Mouse (Mus musculus) lung, embryonic 15.5 days (tissue): Measurements from ENCODE around the gene Trp53i11. TPM values are rescaled to one million over a fixed set of nuclear protein-coding genes. Genes with fewer than 3 reads are reported as not detected.

Experiments
- ATAC-seq: fragments of 200-750 bp; cut with Nextera tagmentation; 2 replicates; pipeline ENCODE4 v1.8.0; 2017; ENCODE audit warnings: moderate number of reproducible peaks, borderline replicate concordance; ENCODE audit not compliant: low FRiP score, low TSS enrichment; ENCODE audit errors: extremely low read depth
- H3K27ac ChIP-seq: fragments of 300-500 bp; sonication (generic); 2 replicates; pipeline ENCODE4 v1.5.1; 2015; ENCODE audit warnings: moderate library complexity, mild to moderate bottlenecking, inconsistent platforms
- H3K27me3 ChIP-seq: fragments of 300-500 bp; sonication (generic); 2 replicates; pipeline ENCODE4 v1.6.1; 2015; ENCODE audit warnings: inconsistent platforms
- H3K36me3 ChIP-seq: fragments of 300-500 bp; sonication (generic); 2 replicates; pipeline ENCODE4 v1.6.1; 2015; ENCODE audit warnings: inconsistent platforms
- H3K4me1 ChIP-seq: fragments of 300-500 bp; sonication (generic); 2 replicates; pipeline ENCODE4 v1.6.1; 2015; ENCODE audit warnings: inconsistent platforms
- H3K4me2 ChIP-seq: fragments of 300-500 bp; sonication (generic); 2 replicates; pipeline ENCODE4 v1.6.1; 2015; ENCODE audit warnings: inconsistent platforms, mild to moderate bottlenecking, moderate library complexity
- H3K4me3 ChIP-seq: fragments of 300-500 bp; sonication (generic); 2 replicates; pipeline ENCODE4 v1.5.1; 2015; ENCODE audit warnings: mild to moderate bottlenecking, inconsistent platforms
- H3K9ac ChIP-seq: fragments of 300-500 bp; sonication (generic); 2 replicates; pipeline ENCODE4 v1.6.1; 2015; ENCODE audit warnings: inconsistent platforms
- H3K9me3 ChIP-seq: fragments of 300-500 bp; sonication (generic); 2 replicates; pipeline ENCODE4 v1.6.1; 2016; ENCODE audit warnings: inconsistent platforms
- WGBS: fragments of 180-500 bp; shearing (Covaris S2); methylation state at CpG from one replicate; pipeline ENCODE4 v1.1.7; 2015; 5-methylcytosine and 5-hydroxymethylcytosine counted together
- polyA plus RNA-seq: library from polyadenylated mRNA; unstranded; fragments of >200 nt; fragmentation: Nextera tagmentation; extraction: Ambion mirVana; gene quantifications from 2 replicates; pipeline ENCODE4 v1.2.1, GENCODE M21; 2015

Gene Trp53i11
- polyA plus RNA-seq, 1 experiment from 2014 or later = 29.7 TPM

DNA sequence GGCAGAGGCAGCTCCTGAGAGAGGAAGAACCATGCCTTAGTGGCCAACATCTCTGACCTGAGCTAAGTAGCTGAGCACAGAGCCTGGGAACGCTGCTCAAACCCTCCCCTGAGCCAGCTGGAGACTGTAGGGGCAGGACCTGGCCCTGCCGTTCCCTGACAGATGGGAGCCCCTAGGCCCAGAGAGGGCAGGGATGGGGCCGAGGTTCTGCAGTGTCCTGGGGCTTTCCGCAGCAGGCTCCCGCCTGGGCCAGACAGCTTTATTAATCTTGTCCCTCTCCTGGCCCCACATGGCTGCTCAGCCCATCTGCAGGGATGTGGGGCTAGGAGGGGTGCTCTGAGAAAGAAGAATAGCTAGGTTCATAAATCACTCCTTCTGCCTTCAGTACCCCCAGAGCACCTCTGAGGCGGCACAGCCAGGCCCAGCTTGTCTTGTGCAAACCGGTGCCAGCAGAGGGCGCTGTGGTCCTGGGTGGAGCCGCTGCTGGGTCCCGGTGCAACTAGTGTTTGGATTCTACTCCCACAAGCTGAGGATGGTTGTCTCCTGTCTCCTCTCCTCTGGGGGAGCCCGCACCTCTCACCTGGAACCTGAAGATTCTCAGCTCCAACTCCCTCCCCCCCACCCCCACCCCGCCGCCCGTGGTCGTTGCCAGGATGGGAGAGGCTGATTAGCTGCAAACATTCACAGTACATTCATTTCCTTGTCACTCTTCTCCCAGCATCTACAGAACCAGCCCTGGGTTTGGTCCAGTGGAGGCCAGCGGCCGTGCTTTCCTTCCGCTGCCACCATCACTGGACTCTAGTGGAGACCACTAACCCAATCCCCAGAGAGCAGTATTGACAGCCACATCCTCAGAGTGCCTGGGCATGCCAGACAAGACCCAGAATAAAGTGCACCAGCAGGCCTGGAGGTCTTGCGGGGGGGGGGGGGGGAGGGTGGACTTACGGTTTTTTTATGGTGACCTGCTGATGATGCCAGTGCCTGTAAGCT is 39.6 kb downstream of the Trp53i11 start:
- Histone ChIP-seq H3K4me1 (peaks cover 35% of the 10 kb centered on the region), H3K4me3 (no peak overlapping the region), H3K27me3 (no peaks in the 10 kb centered on the region), H3K9me3 (no peaks in the 10 kb centered on the region), H3K9ac (no peak overlapping the region), H3K27ac (peak overlapping the region; percentile 21; the same call in 1 of the 2 replicates), H3K36me3 (no peaks in the 10 kb centered on the region), H3K4me2 (no peak overlapping the region; the same call in 1 of the 2 replicates)
- WGBS = 13% methylated on average over 20 of the region's 20 CpGs
- peak; percentile 41; the same call in 1 of the 2 replicates for ATAC-seq

DNA sequence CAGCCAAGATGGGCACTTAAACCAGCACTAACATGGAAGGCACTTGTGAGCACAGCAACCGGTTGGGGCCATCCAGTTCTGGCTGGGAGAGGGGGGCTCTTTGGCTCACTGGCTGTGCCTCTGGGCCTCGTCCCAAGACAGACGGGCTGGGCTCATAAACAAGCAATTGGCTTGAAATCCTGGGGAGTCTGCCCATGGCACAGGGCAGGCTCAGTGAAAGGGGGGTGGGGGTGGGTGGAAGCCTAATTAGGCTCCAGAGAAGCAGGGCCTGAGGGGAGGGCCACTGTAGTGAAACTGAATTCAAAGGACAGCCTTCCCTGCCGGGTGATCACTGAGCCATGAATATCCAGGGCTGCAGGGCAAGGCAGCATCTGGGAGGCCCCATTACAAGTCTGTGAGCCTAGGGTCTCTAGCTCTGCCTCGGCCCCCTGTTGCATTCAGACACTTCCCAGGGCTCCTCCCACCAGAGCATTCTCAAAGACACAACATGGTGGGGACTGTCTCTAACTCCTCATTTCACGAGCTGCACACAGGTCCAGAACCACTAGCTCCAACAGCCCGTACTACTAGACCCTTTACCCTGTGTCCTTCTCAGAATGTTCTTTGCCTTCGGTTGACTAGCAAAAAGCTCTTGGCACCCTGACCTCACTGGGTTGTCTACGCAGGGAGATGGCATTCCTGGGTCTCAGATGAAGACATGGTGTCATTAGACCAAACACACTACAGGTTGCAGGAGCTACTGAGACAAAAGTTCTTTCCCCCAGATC is 40.5 kb downstream of the Trp53i11 start:
- WGBS = 46% methylated on average over 9 of the region's 9 CpGs
- Histone ChIP-seq H3K4me3 (no peak overlapping the region), H3K9ac (no peak overlapping the region), H3K27me3 (no peaks in the 10 kb centered on the region), H3K36me3 (no peaks in the 10 kb centered on the region), H3K4me2 (no peak overlapping the region), H3K4me1 (peaks cover 35% of the 10 kb centered on the region), H3K27ac (peak overlapping the region; percentile 21; the same call in 1 of the 2 replicates), H3K9me3 (no peaks in the 10 kb centered on the region)
- peak; percentile 61; the same call in 1 of the 2 replicates for ATAC-seq

GRCm38 (mm10) chr2:93228480-93228824 is 41.1 kb downstream of the Trp53i11 start:
- Histone ChIP-seq H3K4me1 (peaks cover 30% of the 10 kb centered on the region), H3K9me3 (no peaks in the 10 kb centered on the region), H3K36me3 (no peaks in the 10 kb centered on the region), H3K4me3 (no peak overlapping the region), H3K9ac (no peak overlapping the region), H3K4me2 (no peak overlapping the region), H3K27me3 (no peaks in the 10 kb centered on the region), H3K27ac (peak overlapping the region; percentile 21; the same call in 1 of the 2 replicates)
- WGBS = 38% methylated on average over 5 of the region's 5 CpGs
- ATAC-seq = no peak

DNA sequence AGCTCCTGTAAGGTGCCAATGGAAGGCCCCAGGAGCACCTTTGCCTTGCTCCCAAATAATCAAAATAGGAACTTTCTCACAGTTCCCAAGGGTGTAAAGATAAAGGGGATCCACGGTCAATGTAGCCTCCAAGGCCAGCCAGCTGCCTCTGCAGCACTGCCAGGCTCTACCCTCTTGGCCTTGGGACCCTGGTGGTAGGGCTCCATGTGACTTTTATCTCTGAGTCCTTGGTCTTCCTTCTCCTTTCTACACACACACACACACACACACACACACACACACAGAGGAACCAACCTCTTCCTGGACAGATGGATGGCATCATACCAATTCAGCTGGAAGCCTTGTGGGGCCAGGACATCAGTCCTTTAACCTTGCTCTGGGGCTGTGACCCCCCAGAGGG is 44.8 kb downstream of the Trp53i11 start:
- 42% methylated on average over 1 of the region's 1 CpGs for WGBS

DNA sequence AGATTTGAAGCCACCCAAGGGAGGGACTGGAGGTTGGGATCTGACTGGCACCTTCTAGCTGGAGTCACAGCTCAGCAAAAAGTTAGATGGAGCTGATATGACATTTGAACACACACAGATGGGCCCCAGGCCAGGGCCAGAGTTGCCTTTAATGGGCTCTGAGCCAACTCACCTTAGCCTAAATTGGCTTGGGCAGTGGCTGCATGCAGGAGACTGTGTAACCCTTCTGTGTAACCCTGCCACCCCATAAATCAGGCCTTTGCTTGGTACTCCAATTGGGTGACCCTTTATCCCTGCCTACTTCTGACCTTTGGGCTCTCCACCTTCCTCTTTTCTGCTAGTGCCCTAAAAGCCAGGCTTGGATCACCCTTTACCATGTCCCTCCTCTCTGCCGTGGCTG is 49.7 kb downstream of the Trp53i11 start:
- no peak; the same call in 1 of the 2 replicates for ATAC-seq
- H3K9ac ChIP-seq = no peak overlapping the region
- H3K4me3 ChIP-seq = no peak overlapping the region
- H3K4me1 ChIP-seq = no peaks in the 10 kb centered on the region
- no peaks in the 10 kb centered on the region for H3K27me3 ChIP-seq
- no peak overlapping the region for H3K4me2 ChIP-seq
- H3K27ac ChIP-seq = no peak overlapping the region
- no peaks in the 10 kb centered on the region for H3K9me3 ChIP-seq
- 69% methylated on average over 1 of the region's 1 CpGs for WGBS
- H3K36me3 ChIP-seq = no peaks in the 10 kb centered on the region

More for the DNA sequence above, 44.8 kb downstream of the Trp53i11 start:
- H3K36me3 ChIP-seq = no peaks in the 10 kb centered on the region
- H3K27ac ChIP-seq = no peak overlapping the region
- H3K27me3 ChIP-seq = no peaks in the 10 kb centered on the region
- H3K4me2 ChIP-seq = no peak overlapping the region
- no peak for ATAC-seq
- H3K4me3 ChIP-seq = no peak overlapping the region
- peaks cover 19% of the 10 kb centered on the region for H3K4me1 ChIP-seq
- no peak overlapping the region for H3K9ac ChIP-seq
- H3K9me3 ChIP-seq = no peaks in the 10 kb centered on the region

DNA sequence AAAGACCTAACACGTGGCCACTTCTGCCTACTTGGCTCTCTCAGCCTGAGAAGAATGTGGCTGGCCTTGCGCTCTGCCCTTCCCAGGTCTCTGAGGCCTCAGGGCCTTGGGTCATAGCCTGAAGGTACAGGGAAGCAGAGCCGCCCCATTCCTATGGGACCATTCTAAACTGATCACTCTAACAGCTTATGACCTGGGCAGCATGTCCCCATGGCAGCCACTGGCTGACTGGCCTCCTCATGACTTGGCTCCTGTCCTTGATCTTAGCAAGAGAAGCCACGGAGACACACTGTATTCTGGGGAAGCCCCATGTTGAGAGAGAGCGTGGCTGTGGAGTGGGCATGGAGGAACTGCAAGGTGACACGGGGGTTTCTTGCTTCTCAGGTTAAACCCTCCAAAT is 51.5 kb downstream of the Trp53i11 start:
- H3K27ac ChIP-seq = no peak overlapping the region
- no peaks in the 10 kb centered on the region for H3K9me3 ChIP-seq
- no peaks in the 10 kb centered on the region for H3K36me3 ChIP-seq
- ATAC-seq = no peak
- no peaks in the 10 kb centered on the region for H3K27me3 ChIP-seq
- H3K4me1 ChIP-seq = no peaks in the 10 kb centered on the region
- H3K4me2 ChIP-seq = no peak overlapping the region
- H3K4me3 ChIP-seq = no peak overlapping the region
- no peak overlapping the region for H3K9ac ChIP-seq
- WGBS = 75% methylated on average over 6 of the region's 6 CpGs

DNA sequence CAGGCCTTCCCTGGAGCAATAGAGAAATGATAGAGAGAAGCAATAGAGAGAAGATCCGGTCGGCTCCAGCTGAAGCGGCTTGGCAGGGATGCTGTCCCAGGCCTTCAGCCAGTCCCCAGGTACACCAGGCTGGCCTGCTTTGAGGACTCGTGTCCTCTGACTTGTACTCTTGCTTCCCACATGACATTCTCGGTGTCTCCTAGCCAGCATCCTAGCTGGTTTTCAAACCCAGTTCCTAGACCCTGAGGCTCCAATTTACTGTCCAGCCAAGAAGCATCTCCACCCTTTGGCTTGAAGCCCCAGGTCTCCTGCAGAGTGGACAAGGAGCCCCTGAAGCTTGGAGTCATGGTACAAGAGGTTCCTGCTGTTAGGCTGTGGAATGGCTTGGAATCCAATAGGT is 54.8 kb downstream of the Trp53i11 start:
- Histone ChIP-seq H3K27me3 (no peaks in the 10 kb centered on the region), H3K4me1 (no peaks in the 10 kb centered on the region), H3K9me3 (no peaks in the 10 kb centered on the region), H3K4me3 (no peak overlapping the region), H3K36me3 (no peaks in the 10 kb centered on the region), H3K27ac (no peak overlapping the region), H3K4me2 (no peak overlapping the region), H3K9ac (no peak overlapping the region)
- WGBS = 91% methylated on average over 5 of the region's 5 CpGs
- ATAC-seq = no peak

GRCm38 (mm10) chr2:93243439-93244089 is 56.2 kb downstream of the Trp53i11 start:
- Histone ChIP-seq H3K4me2 (no peak overlapping the region), H3K27ac (no peak overlapping the region), H3K36me3 (no peaks in the 10 kb centered on the region), H3K9me3 (no peaks in the 10 kb centered on the region), H3K27me3 (no peaks in the 10 kb centered on the region), H3K4me1 (no peaks in the 10 kb centered on the region), H3K9ac (no peak overlapping the region), H3K4me3 (no peak overlapping the region)
- 77% methylated on average over 11 of the region's 11 CpGs for WGBS
- ATAC-seq = no peak

DNA sequence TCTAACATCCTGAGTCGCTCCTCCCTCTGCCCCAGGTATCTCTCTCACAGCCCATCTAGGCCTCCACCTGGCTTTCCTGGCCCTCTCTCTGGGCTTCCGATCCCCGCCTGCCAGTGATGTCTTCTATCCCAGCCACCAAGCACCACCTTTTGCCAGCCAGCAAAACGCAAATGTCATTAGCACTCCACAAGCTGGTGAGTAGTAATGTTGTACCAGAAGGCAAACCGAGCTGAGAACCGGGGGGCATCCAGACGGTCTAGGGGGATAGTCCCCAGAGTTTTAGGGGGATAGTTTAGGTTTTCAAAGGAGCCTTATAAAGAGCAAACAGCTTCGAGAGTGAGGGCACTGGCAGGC is 56.7 kb downstream of the Trp53i11 start:
- no peaks in the 10 kb centered on the region for H3K36me3 ChIP-seq
- H3K9ac ChIP-seq = no peak overlapping the region
- H3K4me1 ChIP-seq = no peaks in the 10 kb centered on the region
- ATAC-seq = no peak
- WGBS = 79% methylated on average over 8 of the region's 8 CpGs
- no peak overlapping the region for H3K4me2 ChIP-seq
- no peak overlapping the region for H3K4me3 ChIP-seq
- H3K27me3 ChIP-seq = no peaks in the 10 kb centered on the region
- H3K9me3 ChIP-seq = no peaks in the 10 kb centered on the region
- H3K27ac ChIP-seq = no peak overlapping the region

- WGBS = 85% methylated on average over 6 of the region's 6 CpGs
- Histone ChIP-seq H3K4me1 (no peaks in the 10 kb centered on the region), H3K9me3 (no peaks in the 10 kb centered on the region), H3K27me3 (no peaks in the 10 kb centered on the region), H3K27ac (no peak overlapping the region), H3K4me2 (no peak overlapping the region), H3K4me3 (no peak overlapping the region), H3K36me3 (no peaks in the 10 kb centered on the region), H3K9ac (no peak overlapping the region)
- no peak for ATAC-seq
Observed at GRCm38 (mm10) chr2:93249058-93249457, 61.7 kb downstream of the Trp53i11 start.

- ATAC-seq = no peak
- Histone ChIP-seq H3K9me3 (no peaks in the 10 kb centered on the region), H3K27me3 (no peaks in the 10 kb centered on the region), H3K4me3 (no peak overlapping the region), H3K27ac (no peak overlapping the region), H3K4me2 (no peak overlapping the region), H3K9ac (no peak overlapping the region), H3K4me1 (no peaks in the 10 kb centered on the region), H3K36me3 (no peaks in the 10 kb centered on the region)
- 85% methylated on average over 7 of the region's 7 CpGs for WGBS
Observed at GRCm38 (mm10) chr2:93250611-93251010, 63.3 kb downstream of the Trp53i11 start.
